Mouse (Mus musculus): ENCODE data around the gene Epas1. TPM values are rescaled to one million over a fixed set of nuclear protein-coding genes. Genes with fewer than 3 reads are reported as not detected.

Epas1 gene
- polyA plus RNA-seq, 1 experiment from 2014 or later, result 6.7 TPM

DNA sequence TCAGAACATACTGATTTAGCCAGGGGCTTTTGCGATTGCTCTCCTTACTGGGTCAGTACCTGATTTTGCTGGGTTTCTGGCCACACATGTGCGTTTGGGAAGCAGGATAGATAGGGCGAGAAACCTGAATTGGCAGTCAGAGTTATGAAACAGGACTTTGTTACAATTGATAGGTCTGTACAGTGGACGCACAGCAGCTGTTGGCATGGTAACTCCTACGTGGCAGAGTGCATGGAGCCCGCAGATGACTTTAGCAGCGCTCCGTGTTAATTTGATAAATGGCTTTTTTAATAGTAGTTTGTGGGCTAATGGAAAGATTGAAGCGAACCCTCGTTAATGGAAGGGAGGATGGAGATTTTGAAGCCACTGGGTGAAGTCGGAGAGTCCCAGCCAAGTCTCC lies 18.5 kb downstream of the Epas1 start:
- DNase-seq (ENCODE audit: low spot score), result no peak
- WGBS, result 84% methylated on average over 11 of the region's 11 CpGs
- Histone ChIP-seq H3K36me3 (replicated peaks; ENCODE audit: control insufficient read depth, insufficient read depth, low read depth, low read length) (no peaks in the 10 kb centered on the region), H3K9ac (replicated peaks; ENCODE audit: low read length) (no peak overlapping the region), H3K4me1 (ENCODE audit: control insufficient read depth, insufficient read depth, low read length) (no peaks in the 10 kb centered on the region), H3K9me3 (replicated peaks; ENCODE audit: control insufficient read depth, low read length) (no peaks in the 10 kb centered on the region), H3K4me2 (ENCODE audit: low read depth, low read length) (no peak overlapping the region), H3K27ac (replicated peaks; ENCODE audit: low read depth, low read length) (no peak overlapping the region), H3K4me3 (ENCODE audit: low read depth, low read length) (no peak overlapping the region), H3K27me3 (ENCODE audit: control insufficient read depth, insufficient read depth, low read length) (no peaks in the 10 kb centered on the region)
- no peak for ATAC-seq (replicated peaks; ENCODE audit: insufficient number of reproducible peaks, low FRiP score, low TSS enrichment, low read depth)

DNA sequence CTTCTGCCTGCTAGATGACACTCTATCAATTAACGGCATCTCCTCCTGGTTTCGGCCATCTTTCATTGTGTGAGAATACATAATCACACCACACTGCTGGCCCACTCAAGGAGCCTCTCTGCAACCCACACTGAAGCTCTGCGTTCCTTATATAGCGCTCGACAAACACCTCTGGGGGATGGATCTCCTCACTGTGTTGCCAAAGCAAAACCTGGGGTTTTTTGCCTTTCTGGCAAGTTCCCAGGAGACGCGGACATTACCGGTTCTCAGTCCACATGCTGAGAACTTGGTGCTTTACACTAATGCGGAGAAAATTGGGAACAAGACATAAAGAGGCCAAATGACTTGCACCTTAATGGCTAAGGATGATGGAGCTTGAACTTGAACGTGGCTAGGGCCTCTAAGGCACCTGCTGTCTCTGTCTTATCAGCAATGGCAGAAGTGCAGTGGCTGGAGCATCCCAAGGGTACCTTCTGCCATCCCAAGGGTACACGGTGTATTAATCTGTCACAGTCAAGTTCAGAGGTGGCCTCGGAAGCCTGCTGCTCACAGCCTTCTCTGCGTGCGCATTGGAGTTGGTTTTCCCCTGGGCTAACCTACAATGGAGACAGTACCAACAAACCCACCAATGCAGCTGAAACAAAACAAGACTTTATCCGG lies 19.6 kb downstream of the Epas1 start:
- no peak overlapping the region for H3K27ac ChIP-seq (replicated peaks; ENCODE audit: low read depth, low read length)
- no peak overlapping the region for H3K4me3 ChIP-seq (ENCODE audit: low read depth, low read length)
- no peaks in the 10 kb centered on the region for H3K4me1 ChIP-seq (ENCODE audit: control insufficient read depth, insufficient read depth, low read length)
- ATAC-seq (replicated peaks; ENCODE audit: insufficient number of reproducible peaks, low FRiP score, low TSS enrichment, low read depth), result no peak
- no peaks in the 10 kb centered on the region for H3K9me3 ChIP-seq (replicated peaks; ENCODE audit: control insufficient read depth, low read length)
- no peak for DNase-seq (ENCODE audit: low spot score)
- H3K36me3 ChIP-seq (replicated peaks; ENCODE audit: control insufficient read depth, insufficient read depth, low read depth, low read length), result no peaks in the 10 kb centered on the region
- H3K27me3 ChIP-seq (ENCODE audit: control insufficient read depth, insufficient read depth, low read length), result no peaks in the 10 kb centered on the region
- WGBS, result 93% methylated on average over 15 of the region's 15 CpGs
- H3K9ac ChIP-seq (replicated peaks; ENCODE audit: low read length), result no peak overlapping the region
- no peak overlapping the region for H3K4me2 ChIP-seq (ENCODE audit: low read depth, low read length)

DNA sequence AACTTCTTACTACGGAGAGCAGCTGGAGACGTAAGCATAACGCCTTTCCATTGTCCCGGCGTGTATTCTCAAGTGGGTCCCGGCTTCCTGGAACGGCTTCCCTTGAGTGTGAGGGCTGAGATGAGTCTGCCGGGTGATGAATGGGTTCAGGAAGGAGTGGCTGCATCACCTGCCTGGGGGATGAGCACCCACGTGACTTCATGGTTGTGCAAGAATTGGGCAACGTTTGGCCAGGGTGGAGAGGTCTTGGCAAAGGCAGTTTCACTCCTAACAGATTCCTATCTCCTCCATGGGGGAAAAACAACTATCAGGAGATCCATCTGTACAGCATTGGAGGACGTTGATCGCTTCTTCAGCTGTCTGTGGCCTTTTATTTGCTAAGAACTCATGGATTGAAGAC lies 23.0 kb downstream of the Epas1 start:
- H3K4me2 ChIP-seq (ENCODE audit: low read depth, low read length), result no peak overlapping the region
- no peaks in the 10 kb centered on the region for H3K27me3 ChIP-seq (ENCODE audit: control insufficient read depth, insufficient read depth, low read length)
- H3K27ac ChIP-seq (replicated peaks; ENCODE audit: low read depth, low read length), result no peak overlapping the region
- ATAC-seq (replicated peaks; ENCODE audit: insufficient number of reproducible peaks, low FRiP score, low TSS enrichment, low read depth) (no peak), DNase-seq (ENCODE audit: low spot score) (no peak)
- H3K9me3 ChIP-seq (replicated peaks; ENCODE audit: control insufficient read depth, low read length), result no peaks in the 10 kb centered on the region
- H3K36me3 ChIP-seq (replicated peaks; ENCODE audit: control insufficient read depth, insufficient read depth, low read depth, low read length), result no peaks in the 10 kb centered on the region
- WGBS, result 85% methylated on average over 12 of the region's 12 CpGs
- H3K9ac ChIP-seq (replicated peaks; ENCODE audit: low read length), result no peak overlapping the region
- H3K4me1 ChIP-seq (ENCODE audit: control insufficient read depth, insufficient read depth, low read length), result no peaks in the 10 kb centered on the region
- no peak overlapping the region for H3K4me3 ChIP-seq (ENCODE audit: low read depth, low read length)

DNA sequence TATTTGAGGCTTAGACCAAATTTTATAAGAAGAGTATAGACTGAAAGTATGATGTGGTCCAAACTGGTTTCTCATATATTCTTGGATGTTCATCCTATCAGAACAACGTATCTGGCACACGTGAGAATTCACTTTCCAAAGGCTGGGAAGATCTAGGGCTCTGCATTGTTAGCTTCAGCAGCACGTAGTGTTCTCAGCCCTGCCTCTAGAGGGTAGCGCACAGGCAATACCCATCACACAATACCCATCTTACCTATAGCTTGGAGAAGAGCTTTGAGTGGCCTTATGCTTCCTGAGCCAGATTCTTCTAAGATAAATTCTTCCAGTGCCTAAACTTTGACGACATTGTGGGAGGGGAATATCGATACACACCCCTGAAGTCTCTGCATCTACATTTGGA lies 24.6 kb downstream of the Epas1 start:
- no peak overlapping the region for H3K4me2 ChIP-seq (ENCODE audit: low read depth, low read length)
- no peak for ATAC-seq (replicated peaks; ENCODE audit: insufficient number of reproducible peaks, low FRiP score, low TSS enrichment, low read depth)
- WGBS, result 93% methylated on average over 6 of the region's 6 CpGs

DNA sequence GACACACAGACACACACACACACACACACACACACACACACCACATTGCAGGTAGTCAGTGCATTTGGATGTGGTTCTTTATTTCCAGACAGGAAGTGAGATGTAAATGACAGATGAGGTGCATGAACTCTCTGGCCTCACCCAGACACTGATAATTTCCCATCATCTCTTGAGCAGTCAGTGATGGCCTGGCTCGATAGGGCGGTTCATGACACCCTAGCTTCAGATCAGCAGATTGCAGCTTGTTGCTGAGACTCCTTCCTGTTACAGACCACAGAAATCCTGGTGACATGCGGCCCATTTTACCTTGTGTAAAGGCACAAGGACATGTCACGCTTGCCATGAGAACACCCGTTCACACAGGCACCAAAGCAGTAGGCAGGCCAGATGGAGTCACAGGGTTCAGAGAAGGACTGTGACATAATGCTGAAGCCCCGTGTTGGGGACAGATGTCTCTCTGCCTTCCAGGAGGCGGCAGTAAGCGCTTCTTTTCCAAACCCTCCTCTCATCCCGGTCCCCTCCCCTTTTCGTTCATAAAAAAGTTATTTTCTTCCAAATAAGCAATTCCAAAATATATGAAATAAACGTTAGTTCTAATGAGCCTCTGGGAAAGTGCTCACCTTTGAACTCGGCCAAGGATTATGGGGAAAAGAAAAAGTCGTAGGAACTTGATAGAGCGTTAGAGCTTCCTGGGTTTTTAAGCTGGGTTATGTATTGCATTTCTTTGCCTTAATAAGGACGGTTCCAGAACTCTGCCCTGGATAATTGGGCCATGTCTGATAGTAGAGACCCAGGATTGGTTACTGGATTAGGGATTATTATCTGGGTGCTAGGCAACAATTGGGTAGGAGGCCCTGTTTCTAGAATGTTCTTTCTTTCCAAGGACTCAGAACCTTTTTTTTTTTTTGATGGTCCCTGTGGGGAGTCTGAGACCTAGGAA lies 26.0 kb downstream of the Epas1 start:
- no peak overlapping the region for H3K9ac ChIP-seq (replicated peaks; ENCODE audit: low read length)
- H3K36me3 ChIP-seq (replicated peaks; ENCODE audit: control insufficient read depth, insufficient read depth, low read depth, low read length), result no peaks in the 10 kb centered on the region
- H3K4me2 ChIP-seq (ENCODE audit: low read depth, low read length), result no peak overlapping the region
- no peak for DNase-seq (ENCODE audit: low spot score)
- no peaks in the 10 kb centered on the region for H3K27me3 ChIP-seq (ENCODE audit: control insufficient read depth, insufficient read depth, low read length)
- no peak for ATAC-seq (replicated peaks; ENCODE audit: insufficient number of reproducible peaks, low FRiP score, low TSS enrichment, low read depth)
- no peak overlapping the region for H3K4me3 ChIP-seq (ENCODE audit: low read depth, low read length)
- no peak overlapping the region for H3K27ac ChIP-seq (replicated peaks; ENCODE audit: low read depth, low read length)
- 67% methylated on average over 15 of the region's 15 CpGs for WGBS
- H3K4me1 ChIP-seq (ENCODE audit: control insufficient read depth, insufficient read depth, low read length), result no peaks in the 10 kb centered on the region
- no peaks in the 10 kb centered on the region for H3K9me3 ChIP-seq (replicated peaks; ENCODE audit: control insufficient read depth, low read length)

More for the DNA sequence above, 24.6 kb downstream of the Epas1 start:
- H3K36me3 ChIP-seq (replicated peaks; ENCODE audit: control insufficient read depth, insufficient read depth, low read depth, low read length), result no peaks in the 10 kb centered on the region
- no peak overlapping the region for H3K9ac ChIP-seq (replicated peaks; ENCODE audit: low read length)
- H3K9me3 ChIP-seq (replicated peaks; ENCODE audit: control insufficient read depth, low read length), result no peaks in the 10 kb centered on the region
- H3K4me3 ChIP-seq (ENCODE audit: low read depth, low read length), result no peak overlapping the region
- DNase-seq (ENCODE audit: low spot score), result no peak
- no peak overlapping the region for H3K27ac ChIP-seq (replicated peaks; ENCODE audit: low read depth, low read length)
- H3K4me1 ChIP-seq (ENCODE audit: control insufficient read depth, insufficient read depth, low read length), result no peaks in the 10 kb centered on the region
- no peaks in the 10 kb centered on the region for H3K27me3 ChIP-seq (ENCODE audit: control insufficient read depth, insufficient read depth, low read length)

DNA sequence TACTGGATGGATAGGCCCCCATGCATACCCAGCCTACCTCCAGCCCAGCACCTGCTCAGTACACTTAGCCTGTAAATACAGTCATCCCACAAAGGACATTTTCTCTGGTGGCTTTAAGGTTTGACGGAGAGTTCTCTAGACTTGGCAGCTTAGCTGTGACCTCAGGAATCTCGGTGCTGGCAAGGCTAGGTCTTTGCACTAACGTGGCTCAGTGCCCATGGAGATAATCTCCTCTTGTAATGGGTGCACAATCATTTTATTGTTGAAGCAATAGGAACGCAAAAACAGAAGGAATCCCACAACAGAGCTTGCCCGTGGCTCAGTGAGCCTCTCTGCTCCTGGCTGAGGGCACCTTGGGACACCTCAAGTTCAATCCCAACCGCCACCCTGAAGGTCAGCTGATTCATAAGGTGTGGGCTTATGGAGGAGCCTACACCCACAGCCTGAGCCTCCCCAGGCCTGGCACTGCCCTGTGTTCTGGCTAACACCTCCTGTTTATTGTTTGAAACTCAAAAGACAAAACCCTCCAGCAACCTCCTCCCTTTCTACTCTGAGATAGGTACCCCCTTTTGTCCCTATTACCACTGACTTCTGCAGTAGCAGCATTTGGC lies 27.3 kb downstream of the Epas1 start:
- no peaks in the 10 kb centered on the region for H3K9me3 ChIP-seq (replicated peaks; ENCODE audit: control insufficient read depth, low read length)
- H3K9ac ChIP-seq (replicated peaks; ENCODE audit: low read length), result no peak overlapping the region
- no peaks in the 10 kb centered on the region; the same call in 1 of the 2 replicates for H3K4me1 ChIP-seq (ENCODE audit: control insufficient read depth, insufficient read depth, low read length)
- H3K27ac ChIP-seq (replicated peaks; ENCODE audit: low read depth, low read length), result no peak overlapping the region
- 73% methylated on average over 6 of the region's 6 CpGs for WGBS
- DNase-seq (ENCODE audit: low spot score), result no peak
- H3K4me3 ChIP-seq (ENCODE audit: low read depth, low read length), result no peak overlapping the region
- no peaks in the 10 kb centered on the region for H3K27me3 ChIP-seq (ENCODE audit: control insufficient read depth, insufficient read depth, low read length)
- H3K4me2 ChIP-seq (ENCODE audit: low read depth, low read length), result no peak overlapping the region
- H3K36me3 ChIP-seq (replicated peaks; ENCODE audit: control insufficient read depth, insufficient read depth, low read depth, low read length), result no peaks in the 10 kb centered on the region
- ATAC-seq (replicated peaks; ENCODE audit: insufficient number of reproducible peaks, low FRiP score, low TSS enrichment, low read depth), result no peak

DNA sequence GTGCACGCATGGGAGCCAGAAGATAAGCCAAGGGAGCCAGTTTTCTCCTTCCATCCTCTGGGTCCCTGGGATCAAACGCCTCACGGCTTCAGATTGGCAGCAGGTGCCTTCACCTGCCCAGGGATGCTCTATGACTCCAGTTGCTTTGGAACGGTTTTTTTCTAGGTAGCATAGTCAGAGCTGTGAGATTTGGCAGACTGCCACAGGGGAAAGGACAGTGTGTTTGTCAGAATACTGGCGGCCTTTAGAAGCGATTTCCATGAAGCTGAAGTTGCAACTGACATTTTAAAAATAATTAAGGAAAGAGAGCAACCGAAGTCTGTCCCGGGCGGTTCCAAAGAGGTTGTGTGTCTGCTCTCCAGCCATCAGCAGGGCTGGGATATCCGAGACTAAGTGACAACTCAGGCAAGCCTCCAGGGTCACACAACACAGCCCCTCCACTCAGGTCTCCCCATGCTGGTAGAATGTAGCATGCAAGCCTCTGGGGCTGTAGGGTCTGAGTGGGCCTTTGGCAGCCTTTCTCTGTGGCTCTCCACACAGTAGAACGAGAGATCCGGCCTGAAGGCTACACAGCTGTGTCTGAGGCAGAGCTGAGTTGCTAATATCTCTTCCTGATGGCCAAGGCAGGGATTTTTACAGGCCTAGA lies 28.4 kb downstream of the Epas1 start:
- Histone ChIP-seq H3K36me3 (replicated peaks; ENCODE audit: control insufficient read depth, insufficient read depth, low read depth, low read length) (no peaks in the 10 kb centered on the region), H3K9me3 (replicated peaks; ENCODE audit: control insufficient read depth, low read length) (no peaks in the 10 kb centered on the region), H3K27ac (replicated peaks; ENCODE audit: low read depth, low read length) (no peak overlapping the region), H3K4me3 (ENCODE audit: low read depth, low read length) (no peak overlapping the region), H3K4me2 (ENCODE audit: low read depth, low read length) (no peak overlapping the region), H3K9ac (replicated peaks; ENCODE audit: low read length) (no peak overlapping the region), H3K27me3 (ENCODE audit: control insufficient read depth, insufficient read depth, low read length) (no peaks in the 10 kb centered on the region), H3K4me1 (ENCODE audit: control insufficient read depth, insufficient read depth, low read length) (no peaks in the 10 kb centered on the region; the same call in 1 of the 2 replicates)
- WGBS, result 82% methylated on average over 12 of the region's 12 CpGs
- DNase-seq (ENCODE audit: low spot score) (no peak), ATAC-seq (replicated peaks; ENCODE audit: insufficient number of reproducible peaks, low FRiP score, low TSS enrichment, low read depth) (no peak)
